Mouse (Mus musculus): ENCODE measurements at regions not wholly inside any gene's neighbourhood (a gene's known extent, or its start where the extent isn't known, plus 50 kb on each side); places are given as distances from the start of the nearest gene placed in this dataset.

DNA sequence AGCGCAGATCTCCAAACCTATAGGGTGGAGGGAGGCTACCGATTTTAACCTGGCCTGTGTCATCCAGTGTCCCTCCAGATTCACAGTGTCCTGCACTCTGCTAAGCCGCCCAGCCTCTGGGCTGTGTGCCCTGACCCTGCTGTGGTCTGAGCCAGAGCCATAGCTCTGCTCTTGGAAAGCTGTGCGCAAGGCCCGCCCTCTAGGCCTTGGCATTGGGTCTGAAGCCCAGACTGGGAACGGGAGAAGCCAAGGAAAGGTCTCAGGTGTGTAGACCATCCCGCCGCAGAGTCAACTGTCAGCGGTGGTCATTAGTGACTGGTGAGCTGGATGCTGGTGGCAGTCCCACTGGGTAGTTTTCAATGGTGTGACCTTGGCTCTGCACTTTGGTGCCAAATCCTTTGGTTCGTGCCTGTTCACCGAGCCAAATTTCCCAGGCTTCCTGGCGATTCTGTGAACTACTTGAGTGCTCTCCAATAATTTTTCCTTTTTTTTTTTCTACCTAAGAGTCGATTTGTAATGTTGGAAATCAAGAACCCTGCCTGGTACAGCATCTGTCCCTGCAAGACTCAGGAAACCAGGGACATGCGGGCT is 52.0 kb upstream of the Ptgfrn start:
- DNase-seq: peak; percentile 22 to 47

DNA sequence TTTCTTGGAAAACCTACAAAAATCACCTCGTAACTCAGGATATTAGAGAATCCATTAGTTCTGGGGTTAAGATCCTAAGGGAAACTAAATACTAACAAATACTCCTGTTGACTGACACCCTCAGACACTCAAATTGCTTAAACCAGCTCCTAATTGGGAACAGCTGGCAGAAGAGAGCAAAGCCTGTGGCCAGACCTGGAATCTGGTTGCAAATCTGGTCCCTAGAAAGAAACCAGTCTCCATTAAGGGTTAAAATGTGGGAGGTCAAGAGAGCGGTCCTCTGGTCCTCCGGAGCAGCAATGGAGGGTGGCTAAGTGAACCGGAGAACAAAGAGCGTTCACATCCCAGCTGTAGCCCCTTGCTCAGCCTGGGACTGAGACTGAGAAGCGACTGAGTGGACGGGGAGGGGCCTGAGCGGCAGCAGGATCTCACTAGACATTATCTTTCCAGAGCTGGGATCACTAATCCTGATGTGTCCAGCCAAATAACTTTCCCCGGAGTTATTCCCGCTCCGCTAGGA is 51.4 kb upstream of the Ptgfrn start:
- no peak for DNase-seq
